Mouse (Mus musculus): ENCODE results near the gene Sash1. TPM values are rescaled to one million over a fixed set of nuclear protein-coding genes. Genes with fewer than 3 reads are reported as not detected.

The Sash1 gene
- polyA plus RNA-seq, 1 experiment from 2014 or later, result 6.2 TPM

DNA sequence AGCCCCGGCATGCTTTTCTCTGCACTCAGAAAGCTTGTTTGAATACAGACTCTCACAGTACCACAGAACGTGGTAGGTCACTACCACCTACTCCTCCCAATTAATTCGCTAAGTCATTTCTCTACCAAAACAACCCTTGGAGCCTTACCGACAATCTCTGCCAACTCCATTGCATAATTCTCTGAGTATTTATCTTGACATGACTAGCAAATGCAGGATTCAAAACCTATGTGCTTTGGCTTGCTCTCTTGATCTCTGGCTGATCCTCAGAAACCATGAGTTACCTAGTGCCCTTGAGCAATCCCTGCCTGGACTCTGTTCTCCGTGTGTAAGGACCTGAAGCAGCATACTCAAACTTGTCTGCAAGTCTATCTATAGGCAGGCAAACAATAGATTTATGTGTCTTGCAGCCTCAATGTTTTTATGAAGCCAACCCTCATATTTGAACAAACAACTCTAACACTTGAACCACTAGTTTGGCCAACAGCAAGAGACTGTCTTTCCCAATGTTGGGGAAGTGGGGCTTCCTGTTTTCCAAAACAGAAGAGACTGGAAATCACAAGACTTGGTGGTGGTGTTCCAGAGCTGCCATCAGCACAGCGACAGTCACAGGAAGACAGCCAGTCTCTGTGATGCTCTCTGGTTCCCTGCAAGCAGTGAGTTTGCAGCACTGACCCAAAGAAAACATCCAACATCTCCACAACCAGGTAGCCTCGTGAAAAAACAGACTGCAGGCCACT is 12.1 kb downstream of the Sash1 start:
- Histone ChIP-seq H3K4me3 (ENCODE audit: low read depth, low read length) (no peak overlapping the region), H3K4me1 (ENCODE audit: control insufficient read depth, insufficient read depth, low read length) (peaks cover 3% of the 10 kb centered on the region; the same call in 1 of the 2 replicates), H3K27ac (replicated peaks; ENCODE audit: low read depth, low read length) (no peak overlapping the region), H3K9ac (ENCODE audit: low read depth, low read length) (no peak overlapping the region), H3K9me3 (ENCODE audit: control insufficient read depth, low read length) (no peaks in the 10 kb centered on the region), H3K4me2 (ENCODE audit: low read depth, low read length) (no peak overlapping the region), H3K27me3 (replicated peaks; ENCODE audit: control insufficient read depth, insufficient read depth, low read length) (no peaks in the 10 kb centered on the region), H3K36me3 (ENCODE audit: control insufficient read depth, insufficient read depth, low read length) (no peaks in the 10 kb centered on the region)
- DNase-seq (ENCODE audit: low spot score) (no peak), ATAC-seq (ENCODE audit: low read depth) (no peak)
- WGBS, result 75% methylated on average over 7 of the region's 7 CpGs

DNA sequence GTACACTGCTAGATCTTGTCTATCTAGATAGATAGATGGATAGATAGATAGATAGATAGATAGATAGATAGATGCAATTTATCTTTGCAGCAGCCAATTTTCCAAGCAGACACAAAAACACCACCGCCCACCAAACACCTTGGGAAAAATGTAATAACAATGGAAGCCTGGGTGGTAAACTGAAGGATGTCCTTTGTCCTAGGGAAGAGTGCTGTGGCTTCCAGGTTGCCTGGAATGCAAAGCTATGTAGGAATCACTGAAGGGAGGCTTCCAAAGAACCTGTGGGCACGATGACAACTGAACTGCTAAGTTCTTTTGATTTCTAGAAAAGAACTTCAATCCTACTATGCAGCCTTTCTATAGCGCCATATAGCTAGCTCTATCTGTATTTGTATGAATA is 13.1 kb downstream of the Sash1 start:
- H3K4me2 ChIP-seq (ENCODE audit: low read depth, low read length), result no peak overlapping the region
- DNase-seq (ENCODE audit: low spot score) (no peak), ATAC-seq (ENCODE audit: low read depth) (no peak)
- no peak overlapping the region for H3K9ac ChIP-seq (ENCODE audit: low read depth, low read length)
- no peaks in the 10 kb centered on the region for H3K36me3 ChIP-seq (ENCODE audit: control insufficient read depth, insufficient read depth, low read length)
- H3K9me3 ChIP-seq (ENCODE audit: control insufficient read depth, low read length), result no peaks in the 10 kb centered on the region
- 92% methylated on average over 3 of the region's 3 CpGs for WGBS
- no peaks in the 10 kb centered on the region for H3K27me3 ChIP-seq (replicated peaks; ENCODE audit: control insufficient read depth, insufficient read depth, low read length)
- H3K4me1 ChIP-seq (ENCODE audit: control insufficient read depth, insufficient read depth, low read length), result peaks cover 3% of the 10 kb centered on the region; the same call in 1 of the 2 replicates
- no peak overlapping the region for H3K27ac ChIP-seq (replicated peaks; ENCODE audit: low read depth, low read length)
- no peak overlapping the region for H3K4me3 ChIP-seq (ENCODE audit: low read depth, low read length)

DNA sequence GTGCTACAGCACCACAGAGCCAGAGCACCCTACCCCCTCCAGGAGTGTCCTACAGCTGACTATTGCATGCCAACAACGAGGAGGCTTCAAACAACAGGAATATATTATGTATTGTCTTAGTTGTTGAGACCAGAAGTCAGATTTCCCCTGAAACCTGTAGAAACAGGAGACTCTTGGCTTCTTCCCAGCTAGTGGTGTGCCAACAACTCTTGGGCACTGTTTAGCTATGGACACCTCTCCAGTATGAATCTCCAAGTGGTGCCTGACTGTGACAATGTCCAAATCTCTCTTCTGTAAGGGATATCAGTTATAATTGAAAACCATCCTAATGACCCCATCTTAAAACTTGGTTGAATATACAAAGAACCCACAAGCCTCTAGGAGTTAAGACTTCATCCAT is 13.9 kb downstream of the Sash1 start:
- WGBS, result 96% methylated on average over 1 of the region's 1 CpGs
- no peak overlapping the region for H3K4me3 ChIP-seq (ENCODE audit: low read depth, low read length)
- peaks cover 3% of the 10 kb centered on the region; the same call in 1 of the 2 replicates for H3K4me1 ChIP-seq (ENCODE audit: control insufficient read depth, insufficient read depth, low read length)
- H3K9me3 ChIP-seq (ENCODE audit: control insufficient read depth, low read length), result no peaks in the 10 kb centered on the region
- no peak overlapping the region for H3K27ac ChIP-seq (replicated peaks; ENCODE audit: low read depth, low read length)
- no peak overlapping the region for H3K9ac ChIP-seq (ENCODE audit: low read depth, low read length)
- H3K36me3 ChIP-seq (ENCODE audit: control insufficient read depth, insufficient read depth, low read length), result no peaks in the 10 kb centered on the region
- H3K4me2 ChIP-seq (ENCODE audit: low read depth, low read length), result no peak overlapping the region
- ATAC-seq (ENCODE audit: low read depth) (no peak), DNase-seq (ENCODE audit: low spot score) (no peak)
- no peaks in the 10 kb centered on the region for H3K27me3 ChIP-seq (replicated peaks; ENCODE audit: control insufficient read depth, insufficient read depth, low read length)

DNA sequence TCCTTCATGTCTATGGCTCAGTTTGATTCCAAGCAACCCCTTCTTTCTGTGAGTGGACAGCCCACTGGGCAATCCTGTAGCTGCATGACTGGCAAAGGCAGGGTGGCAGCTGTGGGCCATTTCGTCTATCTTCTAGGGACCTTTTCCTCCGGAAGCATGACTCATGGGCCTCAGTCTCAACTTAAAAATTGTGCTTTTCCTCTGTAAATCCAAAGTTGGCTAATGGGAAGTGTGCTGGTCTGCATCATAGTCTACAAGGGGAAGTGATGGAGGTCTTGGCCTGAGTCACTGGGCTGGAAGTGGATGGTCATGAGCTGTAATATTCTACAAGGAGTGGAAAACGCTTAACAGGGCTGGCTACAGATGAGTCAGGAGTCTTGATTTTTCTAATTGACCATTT is 15.5 kb downstream of the Sash1 start:
- ATAC-seq (ENCODE audit: low read depth) (no peak), DNase-seq (ENCODE audit: low spot score) (no peak)
- Histone ChIP-seq H3K4me2 (ENCODE audit: low read depth, low read length) (no peak overlapping the region), H3K27me3 (replicated peaks; ENCODE audit: control insufficient read depth, insufficient read depth, low read length) (no peaks in the 10 kb centered on the region), H3K36me3 (ENCODE audit: control insufficient read depth, insufficient read depth, low read length) (no peaks in the 10 kb centered on the region), H3K9me3 (ENCODE audit: control insufficient read depth, low read length) (no peaks in the 10 kb centered on the region), H3K9ac (ENCODE audit: low read depth, low read length) (no peak overlapping the region), H3K4me1 (ENCODE audit: control insufficient read depth, insufficient read depth, low read length) (peaks cover 3% of the 10 kb centered on the region; the same call in 1 of the 2 replicates), H3K4me3 (ENCODE audit: low read depth, low read length) (no peak overlapping the region), H3K27ac (replicated peaks; ENCODE audit: low read depth, low read length) (no peak overlapping the region)
- 90% methylated on average over 3 of the region's 3 CpGs for WGBS

DNA sequence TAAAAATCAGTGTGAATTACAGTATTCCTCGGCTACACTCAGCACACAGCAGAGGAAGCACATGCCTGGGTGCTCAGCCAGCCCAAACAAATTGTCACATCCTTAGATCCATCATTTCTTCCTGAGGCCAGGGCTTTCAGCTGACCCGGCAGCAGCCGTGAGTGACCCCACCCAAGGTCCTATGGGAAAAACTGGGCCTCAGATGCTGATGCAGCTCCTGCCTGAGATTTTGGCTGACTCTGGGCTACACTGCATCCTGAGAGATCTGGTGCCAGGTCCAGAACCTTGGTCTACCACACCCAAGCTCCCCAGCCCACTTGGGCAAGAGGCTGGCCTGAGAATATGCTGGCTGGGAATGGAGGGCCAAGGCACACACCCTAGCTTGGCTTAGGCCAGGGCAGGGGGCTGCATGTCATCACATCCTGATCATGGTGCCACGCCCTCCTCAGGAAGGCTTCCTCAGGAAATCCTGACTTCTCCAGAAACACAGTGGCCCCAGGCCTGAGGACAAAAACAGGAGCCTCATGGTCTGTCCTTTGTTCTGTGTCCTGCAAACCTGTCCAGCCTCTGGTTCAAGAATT is 19.7 kb downstream of the Sash1 start:
- ATAC-seq (ENCODE audit: low read depth), result no peak
- no peak overlapping the region for H3K9ac ChIP-seq (ENCODE audit: low read depth, low read length)
- H3K4me2 ChIP-seq (ENCODE audit: low read depth, low read length), result no peak overlapping the region
- DNase-seq (ENCODE audit: low spot score), result no peak
- H3K27me3 ChIP-seq (replicated peaks; ENCODE audit: control insufficient read depth, insufficient read depth, low read length), result no peaks in the 10 kb centered on the region
- WGBS, result 75% methylated on average over 4 of the region's 4 CpGs
- no peaks in the 10 kb centered on the region for H3K36me3 ChIP-seq (ENCODE audit: control insufficient read depth, insufficient read depth, low read length)
- H3K4me3 ChIP-seq (ENCODE audit: low read depth, low read length), result no peak overlapping the region
- H3K4me1 ChIP-seq (ENCODE audit: control insufficient read depth, insufficient read depth, low read length), result peaks cover 5% of the 10 kb centered on the region; the same call in 1 of the 2 replicates
- no peaks in the 10 kb centered on the region for H3K9me3 ChIP-seq (ENCODE audit: control insufficient read depth, low read length)
- H3K27ac ChIP-seq (replicated peaks; ENCODE audit: low read depth, low read length), result 0 out of 2 replicates have a peak overlapping the region, but pooled peaks have one; percentile 5

DNA sequence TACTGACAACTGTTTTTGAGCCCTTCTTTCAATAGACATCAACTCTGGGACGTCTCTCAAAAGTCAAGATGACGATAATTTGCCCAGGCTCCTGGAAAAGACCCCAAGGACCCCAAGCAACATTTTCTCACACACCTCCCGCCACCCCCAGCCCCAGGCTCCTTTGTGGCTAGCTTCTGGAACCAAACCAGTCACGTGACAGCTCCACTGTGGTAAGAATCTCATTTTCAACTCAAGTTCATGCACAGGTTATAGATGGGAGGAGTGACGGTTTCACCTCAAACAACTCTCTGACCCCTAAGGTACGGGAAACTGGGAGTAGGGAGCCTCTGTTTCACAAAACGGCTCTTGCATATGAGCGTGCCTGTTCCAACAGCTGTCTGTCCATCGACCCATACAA is 25.2 kb downstream of the Sash1 start:
- Histone ChIP-seq H3K4me2 (ENCODE audit: low read depth, low read length) (peak overlapping the region; percentile 23; the same call in 1 of the 2 replicates), H3K4me1 (ENCODE audit: control insufficient read depth, insufficient read depth, low read length) (peaks cover 10% of the 10 kb centered on the region; the same call in 1 of the 2 replicates), H3K4me3 (ENCODE audit: low read depth, low read length) (no peak overlapping the region), H3K27me3 (replicated peaks; ENCODE audit: control insufficient read depth, insufficient read depth, low read length) (no peaks in the 10 kb centered on the region), H3K9ac (ENCODE audit: low read depth, low read length) (no peak overlapping the region), H3K36me3 (ENCODE audit: control insufficient read depth, insufficient read depth, low read length) (no peaks in the 10 kb centered on the region), H3K27ac (replicated peaks; ENCODE audit: low read depth, low read length) (no peak overlapping the region; the same call in 1 of the 2 replicates), H3K9me3 (ENCODE audit: control insufficient read depth, low read length) (no peaks in the 10 kb centered on the region)
- ATAC-seq (ENCODE audit: low read depth) (peak; percentile 34; the same call in 1 of the 2 replicates), DNase-seq (ENCODE audit: low spot score) (peak; percentile 46)
- WGBS, result 38% methylated on average over 9 of the region's 9 CpGs

DNA sequence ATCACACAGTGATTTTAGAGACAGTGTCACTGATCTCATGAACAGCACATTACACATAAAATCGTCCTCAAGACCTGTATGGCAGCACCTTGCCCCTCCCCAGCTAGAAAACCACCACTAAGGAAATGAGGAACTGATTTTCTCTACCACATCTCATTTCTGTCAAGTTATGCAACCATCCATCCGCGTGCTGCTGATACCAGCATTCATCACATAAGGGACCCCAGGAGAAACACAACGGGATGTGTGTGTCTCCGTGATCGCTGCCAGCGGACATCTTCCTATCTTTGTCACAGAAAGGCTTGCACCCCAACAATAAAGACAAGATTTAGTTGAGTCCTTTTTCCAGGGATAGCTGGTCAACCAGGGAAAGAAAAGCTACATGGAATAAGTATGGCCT is 27.2 kb downstream of the Sash1 start:
- no peak overlapping the region for H3K9ac ChIP-seq (ENCODE audit: low read depth, low read length)
- DNase-seq (ENCODE audit: low spot score) (no peak), ATAC-seq (ENCODE audit: low read depth) (no peak)
- no peaks in the 10 kb centered on the region for H3K27me3 ChIP-seq (replicated peaks; ENCODE audit: control insufficient read depth, insufficient read depth, low read length)
- no peak overlapping the region for H3K27ac ChIP-seq (replicated peaks; ENCODE audit: low read depth, low read length)
- 95% methylated on average over 7 of the region's 7 CpGs for WGBS
- H3K4me1 ChIP-seq (ENCODE audit: control insufficient read depth, insufficient read depth, low read length), result peaks cover 10% of the 10 kb centered on the region; the same call in 1 of the 2 replicates
- H3K4me3 ChIP-seq (ENCODE audit: low read depth, low read length), result no peak overlapping the region
- H3K36me3 ChIP-seq (ENCODE audit: control insufficient read depth, insufficient read depth, low read length), result no peaks in the 10 kb centered on the region
- H3K4me2 ChIP-seq (ENCODE audit: low read depth, low read length), result no peak overlapping the region
- H3K9me3 ChIP-seq (ENCODE audit: control insufficient read depth, low read length), result no peaks in the 10 kb centered on the region

DNA sequence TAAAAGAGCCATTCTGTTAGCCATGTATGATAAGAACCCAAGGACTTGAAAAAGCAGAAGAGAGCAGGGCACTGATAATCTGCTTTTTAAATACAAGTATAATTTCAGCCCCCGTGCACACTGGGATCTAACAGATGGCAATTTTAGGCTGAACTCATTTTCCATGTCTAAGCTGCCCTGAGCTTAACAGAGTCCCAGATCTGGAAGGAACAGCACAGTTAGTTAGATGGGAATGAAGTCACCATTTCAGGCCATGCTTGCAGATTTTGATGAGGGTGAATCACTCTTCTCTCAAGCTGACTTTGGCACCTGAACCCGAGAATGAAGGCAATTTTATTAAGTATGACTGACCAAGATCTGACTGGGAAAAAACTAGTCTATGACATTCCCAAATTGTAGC is 28.9 kb downstream of the Sash1 start:
- 76% methylated on average over 2 of the region's 2 CpGs for WGBS
- Histone ChIP-seq H3K27ac (replicated peaks; ENCODE audit: low read depth, low read length) (no peak overlapping the region), H3K4me1 (ENCODE audit: control insufficient read depth, insufficient read depth, low read length) (peaks cover 8% of the 10 kb centered on the region; the same call in 1 of the 2 replicates), H3K27me3 (replicated peaks; ENCODE audit: control insufficient read depth, insufficient read depth, low read length) (no peaks in the 10 kb centered on the region), H3K4me2 (ENCODE audit: low read depth, low read length) (no peak overlapping the region), H3K9ac (ENCODE audit: low read depth, low read length) (no peak overlapping the region), H3K4me3 (ENCODE audit: low read depth, low read length) (no peak overlapping the region), H3K36me3 (ENCODE audit: control insufficient read depth, insufficient read depth, low read length) (no peaks in the 10 kb centered on the region), H3K9me3 (ENCODE audit: control insufficient read depth, low read length) (no peaks in the 10 kb centered on the region)
- DNase-seq (ENCODE audit: low spot score) (no peak), ATAC-seq (ENCODE audit: low read depth) (no peak)
